Mouse (Mus musculus) ES-Bruce4 (cell line): ENCODE data around the gene Eif2b1.

Experiments
- CTCF ChIP-seq: IDR thresholded peaks from one replicate; pipeline ENCODE4 v1.8.1; 2011; ENCODE audit warnings: low read depth, low read length
- EP300 ChIP-seq: IDR thresholded peaks from 2 replicates; pipeline ENCODE4 v1.6.1; 2011; ENCODE audit warnings: low read depth, low read length; ENCODE audit not compliant: insufficient read depth

DNA sequence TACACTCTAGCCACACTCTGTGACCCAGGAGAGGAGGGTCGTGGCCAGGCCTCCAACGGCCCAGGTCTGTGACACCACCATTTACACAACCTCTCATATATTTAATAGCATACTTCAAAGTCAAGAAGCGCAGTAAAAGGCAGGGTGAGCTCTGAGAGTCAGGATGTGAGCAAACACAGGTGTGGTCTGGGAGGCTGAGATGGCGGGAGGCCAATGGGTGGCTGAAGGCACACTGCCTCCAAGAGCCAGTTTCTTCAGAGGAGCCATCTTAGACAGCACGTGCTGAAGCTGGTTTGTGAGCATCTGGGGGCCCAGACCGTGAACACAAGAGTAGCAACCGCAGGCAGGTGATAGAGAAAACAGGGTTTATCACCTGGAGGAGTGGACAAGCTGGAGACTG is 3.5 kb downstream of the Eif2b1 start:
- TF ChIP-seq CTCF (no peak), EP300 (no peak)
